Mouse (Mus musculus): ENCODE measurements at regions not wholly inside any gene's neighbourhood (a gene's known extent, or its start where the extent isn't known, plus 50 kb on each side); places are given as distances from the start of the nearest gene placed in this dataset.
A peak's percentile ranks its signal among the peaks of the same experiment; 100 is the strongest.

DNA sequence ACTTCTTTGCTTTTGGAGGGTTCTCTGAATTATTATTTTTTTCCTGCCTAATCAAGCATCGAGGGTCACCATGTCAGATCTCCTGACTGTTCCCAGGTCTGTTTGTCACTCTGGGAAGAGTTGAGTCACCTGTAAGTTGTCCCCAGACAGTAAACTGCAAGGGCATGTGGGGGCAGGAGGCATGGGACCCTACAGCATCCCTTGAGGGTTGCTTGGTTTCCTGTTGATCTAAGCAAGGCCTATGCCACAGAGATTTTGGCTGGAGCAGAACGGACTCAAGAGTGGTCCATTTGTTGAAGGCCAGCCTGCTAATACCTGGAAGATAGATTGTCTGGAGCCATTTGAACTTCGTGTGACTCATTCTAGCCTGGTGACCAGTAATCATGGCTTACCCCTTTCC lies 199.7 kb downstream of the Foxo1 start:
- DNase-seq, result no peak
- intact Hi-C loops (cut with DNase I), result no loop called here
- Histone ChIP-seq H3K27me3 (ENCODE audit: control insufficient read depth, insufficient read depth, low read length) (no peaks in the 10 kb centered on the region), H3K9ac (ENCODE audit: low read depth, low read length) (no peak overlapping the region), H3K36me3 (ENCODE audit: control insufficient read depth, insufficient read depth, low read length) (no peaks in the 10 kb centered on the region), H3K4me1 (ENCODE audit: control insufficient read depth, insufficient read depth, low read length) (no peaks in the 10 kb centered on the region), H3K27ac (no peak overlapping the region), H3K4me3 (no peak overlapping the region), H3K79me2 (replicated peaks; ENCODE audit: control insufficient read depth, insufficient read depth, low read length) (no peaks in the 10 kb centered on the region)
- no peak for TF ChIP-seq CTCF (IDR thresholded peaks at IDR 0.05)
- TF ChIP-seq EP300 (IDR thresholded peaks at IDR 0.05; ENCODE audit: insufficient read depth, low read depth, low read length), result no peak
- TF ChIP-seq POLR2A (IDR thresholded peaks at IDR 0.05; ENCODE audit: insufficient read depth, low read depth, low read length), result no peak
- 71% methylated on average over 3 of the region's 3 CpGs for WGBS

DNA sequence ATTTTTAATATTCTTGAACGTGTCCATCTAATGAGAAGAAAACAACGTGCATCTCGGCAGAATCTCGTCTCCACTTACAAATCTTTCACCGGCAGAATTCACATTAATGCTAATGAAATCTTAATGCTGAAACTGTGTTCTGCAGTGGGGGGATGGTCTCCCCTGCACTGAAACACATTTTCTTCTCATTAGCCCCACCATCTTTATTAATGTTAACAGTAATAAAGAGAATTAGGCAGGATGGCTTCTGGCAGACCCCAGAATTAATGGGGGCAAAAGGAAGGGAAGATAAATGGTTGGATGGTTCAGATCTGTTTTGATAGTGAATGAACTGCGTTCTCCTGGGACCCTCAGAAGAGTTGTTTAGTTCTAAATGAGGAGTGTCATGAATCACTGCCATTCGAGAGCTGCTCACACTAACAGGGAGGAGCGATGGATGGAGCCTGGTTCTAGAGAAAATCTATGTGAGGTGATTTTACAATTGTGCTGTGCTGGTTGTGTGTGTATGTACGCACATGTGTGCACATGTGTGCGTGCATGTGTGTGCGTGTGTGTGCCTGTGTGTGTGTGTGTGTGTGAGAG lies 198.9 kb downstream of the Foxo1 start:
- Histone ChIP-seq H3K9ac (ENCODE audit: low read depth, low read length) (no peak overlapping the region), H3K36me3 (ENCODE audit: control insufficient read depth, insufficient read depth, low read length) (no peaks in the 10 kb centered on the region)
- intact Hi-C loops (cut with DNase I), result no loop called here

DNA sequence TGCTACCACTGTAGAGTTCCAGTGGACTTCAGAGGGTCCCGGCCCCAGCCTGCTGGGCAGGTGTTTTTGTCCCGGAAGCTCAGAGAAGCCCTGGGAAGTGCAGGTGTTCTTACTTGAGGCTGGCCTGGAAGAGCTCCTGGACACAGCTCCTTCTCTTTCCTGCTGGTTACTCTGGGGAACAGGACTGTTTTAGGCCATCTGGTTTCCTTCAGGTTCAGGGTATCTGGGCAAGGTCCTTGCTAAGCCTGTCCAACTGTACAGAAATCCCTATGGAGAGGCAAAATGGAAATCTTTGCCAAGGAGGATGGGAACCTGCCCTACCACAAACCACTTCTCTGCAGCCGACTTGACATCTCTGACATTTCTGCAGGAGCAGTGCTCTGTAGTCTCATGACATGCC lies 198.4 kb downstream of the Foxo1 start:
- Histone ChIP-seq H3K27ac (no peak overlapping the region), H3K4me1 (ENCODE audit: control insufficient read depth, insufficient read depth, low read length) (no peaks in the 10 kb centered on the region), H3K9ac (ENCODE audit: low read depth, low read length) (no peak overlapping the region), H3K4me3 (no peak overlapping the region), H3K27me3 (ENCODE audit: control insufficient read depth, insufficient read depth, low read length) (no peaks in the 10 kb centered on the region), H3K36me3 (ENCODE audit: control insufficient read depth, insufficient read depth, low read length) (no peaks in the 10 kb centered on the region), H3K79me2 (replicated peaks; ENCODE audit: control insufficient read depth, insufficient read depth, low read length) (no peaks in the 10 kb centered on the region)
- intact Hi-C loops (cut with DNase I), result no loop called here
- 80% methylated on average over 3 of the region's 3 CpGs for WGBS
- no peak for DNase-seq
- TF ChIP-seq EP300 (IDR thresholded peaks at IDR 0.05; ENCODE audit: insufficient read depth, low read depth, low read length) (no peak), CTCF (IDR thresholded peaks at IDR 0.05) (no peak), POLR2A (IDR thresholded peaks at IDR 0.05; ENCODE audit: insufficient read depth, low read depth, low read length) (no peak)

More for the DNA sequence above, 198.9 kb downstream of the Foxo1 start:
- no peak overlapping the region for H3K4me3 ChIP-seq
- no peak for DNase-seq
- H3K27me3 ChIP-seq (ENCODE audit: control insufficient read depth, insufficient read depth, low read length), result no peaks in the 10 kb centered on the region
- H3K27ac ChIP-seq, result no peak overlapping the region
- no peak for TF ChIP-seq POLR2A (IDR thresholded peaks at IDR 0.05; ENCODE audit: insufficient read depth, low read depth, low read length)
- TF ChIP-seq EP300 (IDR thresholded peaks at IDR 0.05; ENCODE audit: insufficient read depth, low read depth, low read length), result no peak
- TF ChIP-seq CTCF (IDR thresholded peaks at IDR 0.05), result no peak
- 82% methylated on average over 11 of the region's 11 CpGs for WGBS
- H3K4me1 ChIP-seq (ENCODE audit: control insufficient read depth, insufficient read depth, low read length), result no peaks in the 10 kb centered on the region
- H3K79me2 ChIP-seq (replicated peaks; ENCODE audit: control insufficient read depth, insufficient read depth, low read length), result no peaks in the 10 kb centered on the region

DNA sequence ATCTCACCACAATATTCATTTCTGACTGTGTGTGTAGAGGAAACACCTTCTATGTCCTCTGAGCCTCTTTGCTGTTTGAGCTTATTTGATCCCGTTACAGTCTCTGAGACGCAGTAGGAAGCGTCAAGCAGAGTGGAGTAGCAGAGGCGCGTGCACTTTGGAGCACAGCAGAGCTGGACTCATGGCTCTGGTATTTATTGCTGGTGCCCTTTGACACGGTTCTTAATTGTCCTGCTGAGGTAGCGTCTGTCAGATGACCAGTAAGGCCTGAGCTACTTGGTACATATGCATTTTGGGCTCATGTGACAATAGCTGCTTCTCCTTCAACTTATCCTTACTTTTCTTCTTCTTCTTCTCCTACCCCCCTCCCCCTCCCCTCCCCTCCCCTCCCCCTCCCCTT lies 195.8 kb downstream of the Foxo1 start:
- H3K79me2 ChIP-seq (replicated peaks; ENCODE audit: control insufficient read depth, insufficient read depth, low read length), result no peaks in the 10 kb centered on the region
- H3K27me3 ChIP-seq (ENCODE audit: control insufficient read depth, insufficient read depth, low read length), result no peaks in the 10 kb centered on the region
- H3K27ac ChIP-seq, result no peak overlapping the region
- TF ChIP-seq EP300 (IDR thresholded peaks at IDR 0.05; ENCODE audit: insufficient read depth, low read depth, low read length) (no peak), POLR2A (IDR thresholded peaks at IDR 0.05; ENCODE audit: insufficient read depth, low read depth, low read length) (no peak), CTCF (IDR thresholded peaks at IDR 0.05) (no peak)
- 75% methylated on average over 7 of the region's 7 CpGs for WGBS
- intact Hi-C loops (cut with DNase I), result no loop called here
- no peak overlapping the region for H3K4me3 ChIP-seq
- H3K36me3 ChIP-seq (ENCODE audit: control insufficient read depth, insufficient read depth, low read length), result no peaks in the 10 kb centered on the region
- no peaks in the 10 kb centered on the region for H3K4me1 ChIP-seq (ENCODE audit: control insufficient read depth, insufficient read depth, low read length)
- no peak overlapping the region for H3K9ac ChIP-seq (ENCODE audit: low read depth, low read length)
- no peak for DNase-seq

DNA sequence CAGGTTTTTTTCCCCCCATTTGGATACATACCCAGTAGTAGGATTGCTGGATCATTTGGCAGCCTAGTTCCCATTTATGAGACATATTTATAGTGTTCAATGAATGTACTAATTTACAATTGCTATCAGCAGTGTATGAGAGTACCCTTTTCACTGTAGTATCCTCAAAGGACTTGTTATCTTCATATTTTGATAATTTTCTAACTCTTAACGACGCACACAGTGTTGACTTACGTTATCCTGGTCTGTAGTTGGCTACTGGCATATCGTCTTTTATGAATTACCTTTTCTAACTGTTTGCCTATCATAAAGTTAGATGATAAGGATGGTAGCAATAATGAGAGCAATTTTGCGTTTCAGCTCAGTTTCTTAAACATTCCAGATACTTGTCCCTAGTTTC lies 186.8 kb downstream of the Foxo1 start:
- no peak for DNase-seq
- WGBS, result 84% methylated on average over 5 of the region's 5 CpGs
- intact Hi-C loops (cut with DNase I), result loop anchor here (5.0 kb wide), 1 partner anchor 177 kb away; no protein-coding TSS in a partner anchor
- H3K79me2 ChIP-seq (replicated peaks; ENCODE audit: control insufficient read depth, insufficient read depth, low read length), result no peaks in the 10 kb centered on the region
- H3K9ac ChIP-seq (ENCODE audit: low read depth, low read length), result no peak overlapping the region
- peaks cover 9% of the 10 kb centered on the region for H3K4me1 ChIP-seq (ENCODE audit: control insufficient read depth, insufficient read depth, low read length)
- no peaks in the 10 kb centered on the region for H3K27me3 ChIP-seq (ENCODE audit: control insufficient read depth, insufficient read depth, low read length)
- TF ChIP-seq EP300 (IDR thresholded peaks at IDR 0.05; ENCODE audit: insufficient read depth, low read depth, low read length) (no peak), POLR2A (IDR thresholded peaks at IDR 0.05; ENCODE audit: insufficient read depth, low read depth, low read length) (no peak)
- no peaks in the 10 kb centered on the region for H3K36me3 ChIP-seq (ENCODE audit: control insufficient read depth, insufficient read depth, low read length)
- no peak overlapping the region for H3K27ac ChIP-seq
- H3K4me3 ChIP-seq, result no peak overlapping the region

DNA sequence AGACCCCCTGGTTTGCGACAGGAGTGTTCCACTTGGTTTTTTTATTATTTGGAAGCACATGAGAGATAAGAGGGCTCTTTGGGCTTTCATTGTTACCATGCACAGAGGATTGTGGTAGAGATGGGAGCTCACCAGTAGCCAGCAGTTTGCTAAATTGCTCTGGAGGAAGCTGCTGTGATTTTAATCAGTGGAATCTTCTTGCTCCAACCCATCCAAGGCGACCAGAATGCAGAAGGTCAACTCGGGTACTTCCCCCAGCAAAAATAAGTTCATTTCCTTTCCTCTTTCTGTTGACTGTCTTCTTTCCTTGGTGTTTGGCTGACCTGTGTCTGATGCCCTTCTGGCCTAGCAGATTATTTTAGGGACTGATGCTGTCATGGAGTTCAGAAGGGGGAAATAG lies 184.9 kb downstream of the Foxo1 start:
- 42% methylated on average over 3 of the region's 3 CpGs for WGBS
- Histone ChIP-seq H3K4me3 (no peak overlapping the region), H3K27ac (peak overlapping the region; percentile 61), H3K27me3 (ENCODE audit: control insufficient read depth, insufficient read depth, low read length) (no peaks in the 10 kb centered on the region), H3K36me3 (ENCODE audit: control insufficient read depth, insufficient read depth, low read length) (no peaks in the 10 kb centered on the region), H3K79me2 (replicated peaks; ENCODE audit: control insufficient read depth, insufficient read depth, low read length) (no peaks in the 10 kb centered on the region), H3K4me1 (ENCODE audit: control insufficient read depth, insufficient read depth, low read length) (peaks cover 7% of the 10 kb centered on the region), H3K9ac (ENCODE audit: low read depth, low read length) (no peak overlapping the region)
- no peak for DNase-seq
- TF ChIP-seq POLR2A (IDR thresholded peaks at IDR 0.05; ENCODE audit: insufficient read depth, low read depth, low read length) (no peak), EP300 (IDR thresholded peaks at IDR 0.05; ENCODE audit: insufficient read depth, low read depth, low read length) (no peak), CTCF (IDR thresholded peaks at IDR 0.05) (no peak)
- intact Hi-C loops (cut with DNase I), result loop anchor here (2.0 to 5.0 kb wide), 3 partner anchors 179 to 306 kb away; no protein-coding TSS in a partner anchor
